Mouse (Mus musculus) kidney, adult 2 months (tissue): ENCODE measurements around the gene Aldh18a1. TPM values are rescaled to one million over a fixed set of nuclear protein-coding genes. Genes with fewer than 3 reads are reported as not detected.

ENCODE experiments used
- DNase-seq: peaks from one replicate; pipeline ENCODE4 v3.0.0; 2021
- H3K27ac ChIP-seq: fragments of 200-500 bp; 2 replicates; pipeline ENCODE4 v1.5.1; 2012; ENCODE audit warnings: low read depth, low read length, control low read depth, inconsistent platforms; ENCODE audit not compliant: insufficient read depth
- H3K27me3 ChIP-seq: fragments of 200-500 bp; replicated peaks from 2 replicates; pipeline ENCODE4 v1.6.1; 2012; ENCODE audit warnings: mild to moderate bottlenecking, moderate library complexity, low read length, inconsistent platforms; ENCODE audit not compliant: control insufficient read depth, insufficient read depth
- H3K36me3 ChIP-seq: fragments of 200-500 bp; 2 replicates; pipeline ENCODE4 v1.6.1; 2012; ENCODE audit warnings: mild to moderate bottlenecking, moderate library complexity, low read length, inconsistent platforms; ENCODE audit not compliant: control insufficient read depth, insufficient read depth
- H3K4me1 ChIP-seq: fragments of 200-500 bp; 2 replicates; pipeline ENCODE4 v1.6.1; 2011; ENCODE audit warnings: low read length; ENCODE audit not compliant: control insufficient read depth, insufficient read depth
- H3K4me3 ChIP-seq: fragments of 200-500 bp; 2 replicates; pipeline ENCODE4 v1.5.1; 2011; ENCODE audit warnings: mild to moderate bottlenecking, low read depth, low read length, control low read depth; ENCODE audit not compliant: insufficient read depth
- CTCF ChIP-seq: fragments of 200-500 bp; conservative IDR thresholded peaks from 2 replicates; pipeline ENCODE4 v1.5.1; 2011; ENCODE audit warnings: low read depth, mild to moderate bottlenecking, control low read depth, low read length, moderate library complexity, mixed read lengths; ENCODE audit not compliant: insufficient read depth, insufficient read length
- POLR2A ChIP-seq: fragments of 200-500 bp; IDR thresholded peaks from one replicate; pipeline ENCODE4 v1.6.1; 2011; ENCODE audit warnings: low read depth, low read length, control low read depth
- WGBS: fragments of 180-500 bp; shearing (Covaris S2); methylation state at CpG from one replicate; pipeline ENCODE4 v1.1.7; 2018; 5-methylcytosine and 5-hydroxymethylcytosine counted together
- polyA plus RNA-seq: library from polyadenylated mRNA; depleted of rRNA; stranded (reverse); fragments of >200 nt; gene quantifications from 2 replicates; pipeline ENCODE4 v1.2.3, GENCODE M21; 2012; rRNA removed

Gene Aldh18a1
- polyA plus RNA-seq, 1 experiment, result 3.5 TPM

DNA sequence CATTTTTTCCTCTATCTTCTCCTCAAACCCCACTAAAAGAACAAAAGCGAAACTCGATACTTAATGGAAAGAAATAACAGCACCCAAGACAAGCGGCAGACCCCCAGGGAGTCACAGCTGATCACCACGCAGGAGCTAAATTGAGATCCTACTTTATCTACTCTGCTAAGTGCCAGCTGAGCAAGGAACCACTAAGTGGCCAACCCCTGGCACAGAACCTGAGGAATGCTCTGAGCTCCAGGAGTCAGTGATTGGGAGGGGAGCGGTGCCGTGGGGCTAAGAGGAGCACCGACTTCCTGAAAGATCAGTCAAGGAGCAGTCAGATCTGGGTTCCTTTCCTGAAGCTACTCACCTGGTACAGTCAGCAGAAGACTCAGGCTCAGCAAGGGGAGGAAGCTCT is 83.9 kb downstream of the Aldh18a1 start:
- Histone ChIP-seq H3K4me3 (no peak overlapping the region), H3K27me3 (no peaks in the 10 kb centered on the region), H3K36me3 (no peaks in the 10 kb centered on the region), H3K27ac (no peak overlapping the region), H3K4me1 (peaks cover 11% of the 10 kb centered on the region; the same call in 1 of the 2 replicates)
- DNase-seq, result no peak
- TF ChIP-seq CTCF (no peak), POLR2A (no peak)
- WGBS, result 83% methylated on average over 7 of the region's 7 CpGs

Other genes starting within 250 kb of the Aldh18a1 start
- 43.5 and 52.5 TPM in 2 replicates for gene Sorbs1, start 74.7 kb downstream of the Aldh18a1 start, polyA plus RNA-seq
- 8.6 and 8.9 TPM in 2 replicates for gene Tctn3, start 23.8 kb upstream of the Aldh18a1 start, polyA plus RNA-seq
- gene Entpd1, start 23.9 kb upstream of the Aldh18a1 start, polyA plus RNA-seq, result 8.0 and 8.4 TPM in 2 replicates
- not detected in 2 replicates for gene Cc2d2b, start 160.3 kb upstream of the Aldh18a1 start, polyA plus RNA-seq
- 3.1 and 3.8 TPM in 2 replicates for gene Ccnj, start 242.8 kb upstream of the Aldh18a1 start, polyA plus RNA-seq